In the genomic region with DNA sequence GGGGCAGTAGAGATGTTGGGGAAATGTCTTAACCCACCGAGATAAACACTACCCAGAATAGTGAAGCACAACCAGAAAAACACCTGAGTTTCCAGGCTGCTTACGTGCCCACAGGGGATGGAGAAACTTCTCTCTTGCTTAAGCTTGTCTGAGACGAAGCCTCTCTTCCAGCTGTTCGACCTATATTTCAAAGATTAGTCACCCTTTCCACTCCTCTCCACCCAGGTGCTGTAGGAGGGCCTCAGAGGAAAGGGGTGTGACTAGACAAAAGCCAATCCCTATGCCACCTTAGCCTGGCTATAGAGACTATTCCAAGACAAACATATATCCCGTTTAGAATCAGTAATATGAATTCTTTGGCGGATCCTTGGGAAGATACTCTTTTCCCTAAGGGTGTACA, we compare ENCODE assay signal across 15 mouse cellular contexts. TPM values are rescaled to one million over a fixed set of nuclear protein-coding genes. Genes with fewer than 3 reads are reported as not detected.
"Had no signal": no experiment of that assay in that cellular context is flagged by ENCODE, and none has a peak within 500 bp of the region (broad histone marks: within the 10 kb centered on the region; RNA-seq: fewer than 3 reads in every experiment).

No protein-coding gene starts in this region.

- H3K9ac ChIP-seq: liver, embryonic 15.5 days; liver, postnatal 0 days; lung, embryonic 15.5 days; midbrain, embryonic 12.5 days; midbrain, embryonic 15.5 days; neural tube, embryonic 12.5 days; stomach, embryonic 15.5 days had no signal

- H3K4me2 ChIP-seq: liver, embryonic 15.5 days; lung, embryonic 15.5 days; midbrain, embryonic 12.5 days; midbrain, embryonic 15.5 days; neural tube, embryonic 12.5 days; stomach, embryonic 15.5 days had no signal

- H3K4me3 ChIP-seq: liver, embryonic 15.5 days; lung, embryonic 15.5 days; megakaryocyte, embryonic 14.5 days; midbrain, embryonic 12.5 days; midbrain, embryonic 15.5 days; neural tube, embryonic 12.5 days; stomach, embryonic 15.5 days had no signal

- H3K27me3 ChIP-seq: lung, embryonic 15.5 days; midbrain, embryonic 12.5 days; neural tube, embryonic 12.5 days; stomach, embryonic 15.5 days had no signal

- H3K27ac ChIP-seq: liver, embryonic 15.5 days; lung, embryonic 15.5 days; macrophage; midbrain, embryonic 12.5 days; midbrain, embryonic 15.5 days; neural tube, embryonic 12.5 days; stomach, embryonic 15.5 days had no signal

- ATAC-seq: liver, postnatal 0 days; lung, postnatal 0 days; midbrain, embryonic 15.5 days had no signal

- DNase-seq: liver, postnatal 0 days; lung, adult 2 months; thymus, adult 18-20 months had no signal

- H3K9me3 ChIP-seq: liver, embryonic 15.5 days; lung, embryonic 15.5 days; midbrain, embryonic 12.5 days; midbrain, embryonic 15.5 days; neural tube, embryonic 12.5 days; stomach, embryonic 15.5 days had no signal

- H3K36me3 ChIP-seq: liver, embryonic 15.5 days; lung, embryonic 15.5 days; midbrain, embryonic 12.5 days; midbrain, embryonic 15.5 days; neural tube, embryonic 12.5 days; stomach, embryonic 15.5 days had no signal

- H3K4me1 ChIP-seq: liver, embryonic 15.5 days; lung, embryonic 15.5 days; megakaryocyte, embryonic 14.5 days; midbrain, embryonic 12.5 days; midbrain, embryonic 15.5 days; neural tube, embryonic 12.5 days; stomach, embryonic 15.5 days had no signal

RNA-seq across cellular contexts. Expression of a gene that starts 6.5 kb away (rescaled TPM):
- total RNA-seq: megakaryocyte progenitor cell, adult 5-6 weeks; monocyte, adult 5-6 weeks; neutrophil, adult 5-6 weeks had no signal
- polyA plus RNA-seq: macrophage had no signal

RNA-seq across cellular contexts. Expression of a gene that starts 11.4 kb away (rescaled TPM):
- total RNA-seq: megakaryocyte progenitor cell, adult 5-6 weeks; monocyte, adult 5-6 weeks; neutrophil, adult 5-6 weeks had no signal
- polyA plus RNA-seq: macrophage had no signal

RNA-seq across cellular contexts. Expression of a gene that starts 55.7 kb away (rescaled TPM):
- total RNA-seq: megakaryocyte progenitor cell, adult 5-6 weeks; monocyte, adult 5-6 weeks; neutrophil, adult 5-6 weeks had no signal
- polyA plus RNA-seq: liver, postnatal 0 days; lung, postnatal 0 days; macrophage; midbrain, embryonic 12.5 days had no signal
